Mouse (Mus musculus) adrenal gland, postnatal 4 days (tissue): ENCODE results near the gene H2-T23. TPM values are rescaled to one million over a fixed set of nuclear protein-coding genes. Genes with fewer than 3 reads are reported as not detected.
"Not testable (repeated sequence)": the region's sequence is repeated elsewhere in the genome, so short reads cannot be mapped to it uniquely, and the experiment has no call there.

Experiments used
- DNase-seq, 2 experiments: peaks; one replicate each; pipeline ENCODE4 v3.0.0; 2021 to 2022; ENCODE audit warnings: low spot score in 2 of 2, mixed read lengths in 2 of 2
- total RNA-seq, 2 experiments: library from RNA; stranded (reverse); gene quantifications; 2 replicates each; pipeline ENCODE4 v1.2.3; 2021

Gene H2-T23
- total RNA-seq, 2 experiments from 2014 or later, result 33.9 to 55.1 TPM

DNA sequence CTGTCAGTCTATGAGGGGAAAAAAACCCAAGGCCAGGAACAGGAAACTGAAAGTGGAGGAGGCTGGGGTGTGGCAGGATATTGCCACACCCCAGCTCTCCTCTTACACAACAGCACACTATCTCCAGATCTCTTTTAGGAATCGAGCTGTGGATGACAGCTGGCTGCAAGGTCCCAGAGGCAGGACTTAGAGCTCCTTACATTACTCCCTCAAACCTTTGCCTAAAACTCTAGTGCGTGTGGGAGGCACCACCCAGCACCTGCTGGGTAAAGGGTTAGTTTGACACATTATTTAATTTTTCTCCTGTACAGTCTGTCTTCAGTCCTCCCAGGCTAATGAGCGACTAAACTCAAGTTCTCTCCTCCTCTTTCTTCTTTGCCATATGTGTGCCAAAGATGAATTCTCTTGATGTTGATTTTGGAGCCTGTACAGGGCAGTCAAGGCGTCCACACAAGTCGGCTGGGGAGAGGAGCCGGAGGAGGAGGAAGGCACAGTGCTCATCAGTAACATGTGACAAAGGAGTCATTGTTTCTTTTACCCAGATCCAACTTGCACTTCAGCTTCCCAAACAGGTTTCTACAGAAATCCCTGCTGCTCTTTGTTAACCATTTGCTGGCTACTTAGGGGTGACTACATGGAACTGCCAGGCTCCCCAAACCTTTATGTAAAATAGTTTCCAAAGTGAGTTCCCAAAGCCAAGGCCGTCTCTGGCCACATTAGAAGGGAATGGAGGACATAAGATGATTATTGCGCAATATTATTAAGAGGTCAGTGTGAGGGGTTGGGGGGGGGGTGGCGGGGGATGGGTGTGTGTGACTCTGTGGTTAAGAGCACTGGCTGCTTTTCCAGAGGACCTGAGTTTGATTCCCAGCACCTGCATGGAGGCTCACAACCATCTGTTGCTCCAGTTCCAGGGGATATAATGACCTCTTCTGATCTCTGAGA is 8.7 kb downstream of the H2-T23 start:
- DNase-seq, result no peak

DNA sequence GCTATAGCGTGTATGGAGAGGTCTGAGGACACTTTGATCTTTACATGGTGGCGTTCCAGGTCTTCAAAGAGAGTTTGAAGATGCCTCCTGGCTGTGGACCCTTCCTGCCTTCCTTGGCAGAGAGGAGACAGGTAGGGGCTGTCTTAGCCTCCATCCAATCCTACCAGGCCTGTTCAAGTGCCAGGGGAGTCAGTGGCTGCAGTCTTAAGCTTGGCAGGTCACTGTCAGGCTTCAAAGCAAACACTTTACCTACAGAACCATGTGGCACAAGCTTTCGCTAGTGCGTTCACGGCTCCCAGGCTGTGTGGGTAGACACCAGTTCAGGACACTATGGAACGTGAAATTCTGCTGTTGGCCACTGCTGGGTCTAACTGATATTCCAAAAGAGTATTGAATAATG is 9.7 kb downstream of the H2-T23 start:
- DNase-seq, result no peak

DNA sequence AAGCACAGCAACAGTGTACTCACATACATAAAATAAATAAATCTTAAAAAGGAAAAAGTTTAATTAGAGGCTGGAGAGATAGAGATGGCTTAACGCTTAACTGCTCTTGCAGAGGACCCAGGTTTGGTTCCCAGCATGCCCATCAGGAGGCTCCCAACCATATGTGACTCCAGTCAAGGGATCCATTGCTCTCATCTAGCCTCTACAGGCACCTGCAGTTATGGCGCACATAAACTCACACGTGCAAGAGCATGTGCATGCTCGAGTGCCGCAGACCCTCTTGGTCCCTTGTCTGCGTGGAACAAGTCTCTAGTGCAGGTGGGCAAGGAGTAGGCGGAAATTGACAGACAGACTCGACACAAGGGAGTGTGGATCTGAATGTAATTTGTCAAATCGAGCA is 10.6 kb downstream of the H2-T23 start:
- DNase-seq, result no peak

DNA sequence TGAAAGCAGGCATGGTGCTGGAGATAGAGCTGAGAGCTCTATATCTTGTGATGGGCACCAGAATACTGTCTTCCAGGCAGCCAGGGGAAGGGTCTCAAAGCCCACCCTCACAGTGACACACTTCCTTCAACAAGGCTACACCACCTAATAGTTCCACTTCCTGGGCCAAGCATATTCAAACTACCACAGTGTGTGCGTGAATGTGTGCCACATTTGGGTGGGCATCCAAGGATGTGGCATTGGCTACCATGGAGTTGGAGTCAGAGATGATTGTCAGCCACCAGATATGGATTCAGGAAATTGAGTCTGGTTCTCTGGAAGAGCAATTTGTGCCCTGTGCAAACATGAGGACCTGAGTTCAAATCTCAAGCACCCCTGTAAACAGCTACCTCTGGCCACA is 11.3 kb downstream of the H2-T23 start:
- no peak for DNase-seq

DNA sequence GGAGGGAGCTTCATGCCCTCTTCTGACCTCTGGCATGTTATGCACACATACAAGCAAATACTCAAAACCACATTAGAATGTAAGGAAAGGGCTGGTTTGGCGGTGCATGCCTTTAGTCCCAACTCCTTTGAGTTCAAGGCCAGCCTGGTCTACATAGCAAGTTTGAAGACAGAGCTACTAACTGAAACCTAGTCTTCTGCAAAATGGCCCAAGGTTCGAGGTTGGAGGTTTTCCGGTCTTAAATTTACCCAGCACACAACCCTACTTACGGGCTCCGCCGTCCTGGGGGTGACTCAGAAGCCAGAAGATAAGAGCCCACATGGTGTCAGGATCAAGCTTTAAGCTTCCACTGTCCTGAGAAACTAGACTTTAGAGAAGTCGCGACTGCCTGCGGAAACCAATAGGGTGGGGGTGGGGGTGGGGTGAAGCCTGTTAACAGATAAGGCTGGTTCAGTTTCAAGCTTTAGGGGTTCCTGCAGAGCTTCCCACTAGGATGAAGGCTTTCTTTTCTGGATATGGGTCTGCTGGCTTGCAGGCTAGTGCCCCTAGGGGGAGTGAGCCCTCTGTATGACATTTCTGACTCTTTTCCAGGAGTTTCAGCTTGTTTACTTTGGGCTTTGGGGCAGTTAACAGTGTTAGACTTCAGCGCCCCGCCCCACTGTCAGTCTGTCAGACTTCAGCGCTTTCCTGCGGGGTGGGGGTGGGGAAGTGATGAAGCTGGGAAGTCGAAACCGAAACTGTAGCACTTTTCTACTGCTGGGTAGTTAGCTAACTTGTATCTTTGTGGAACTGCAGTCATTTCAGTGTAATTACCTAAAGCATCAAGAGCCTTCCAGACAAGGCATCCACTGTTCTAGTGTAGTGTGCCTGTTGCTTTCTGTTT is 12.2 kb downstream of the H2-T23 start, which contains the start of gene H2-T24:
H2-T24 (minus strand) TSS at position 370 of the 883 bp plus-strand sequence.
- DNase-seq, result peak in 1 of 2 experiments; percentile 53

DNA sequence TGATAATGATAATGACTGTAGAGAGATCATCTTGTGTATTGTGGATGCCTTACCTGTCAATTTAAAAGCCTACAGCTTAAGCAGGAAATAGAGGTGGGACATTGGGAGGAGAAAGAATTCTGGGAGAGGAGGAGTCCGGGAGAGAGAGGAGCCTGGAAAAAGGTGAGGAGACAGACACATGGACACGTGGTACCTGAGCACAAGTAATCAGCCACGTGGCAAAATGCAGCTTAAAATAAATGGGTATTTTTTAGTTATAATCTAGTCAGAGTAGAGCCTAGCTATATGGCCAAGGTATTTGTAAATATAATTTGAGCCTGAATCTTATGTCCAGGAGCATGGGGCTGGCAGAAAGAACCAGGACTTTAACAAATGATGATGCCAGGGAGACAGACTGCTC is 13.1 kb downstream of the H2-T23 start:
- DNase-seq, result no peak

DNA sequence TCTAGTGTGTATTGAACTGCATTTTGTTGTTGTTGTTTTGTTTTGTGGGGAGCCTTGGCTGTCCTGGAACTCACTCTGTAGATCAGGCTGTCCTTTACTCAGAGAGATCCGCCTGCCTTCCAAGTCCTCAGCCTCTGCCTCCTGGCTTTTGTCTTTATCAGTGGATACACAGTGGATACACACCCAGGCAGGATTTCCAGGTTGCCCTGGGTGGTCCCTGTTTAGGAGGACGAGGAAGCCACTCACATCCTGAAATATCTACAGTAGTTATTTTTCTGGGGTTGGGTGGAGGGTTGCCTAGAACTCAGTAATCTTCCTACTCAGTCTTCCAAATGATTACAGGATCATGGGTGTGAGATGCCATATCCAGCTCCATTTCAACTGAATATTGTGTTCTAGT is 13.7 kb downstream of the H2-T23 start:
- no peak for DNase-seq

DNA sequence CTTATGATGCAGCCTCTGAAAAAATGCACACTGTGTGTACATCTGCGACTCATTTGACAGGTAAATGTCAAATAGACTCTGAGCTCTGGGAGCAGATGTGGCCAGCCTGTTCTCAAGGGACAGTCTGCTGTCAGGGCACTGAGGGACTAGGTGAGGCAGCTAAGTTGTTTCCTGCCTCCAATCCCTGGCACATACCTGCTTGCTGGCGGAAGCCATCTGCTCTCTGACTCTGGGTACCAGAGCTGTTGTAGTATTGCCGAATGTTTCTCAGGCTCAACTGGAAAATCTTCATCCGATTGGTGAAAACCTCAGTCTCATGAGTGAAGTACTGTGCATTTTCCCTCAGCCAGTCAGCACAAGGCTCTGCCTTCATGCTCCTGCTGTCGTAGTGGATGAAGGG is 15.6 kb downstream of the H2-T23 start:
- DNase-seq, result no peak

DNA sequence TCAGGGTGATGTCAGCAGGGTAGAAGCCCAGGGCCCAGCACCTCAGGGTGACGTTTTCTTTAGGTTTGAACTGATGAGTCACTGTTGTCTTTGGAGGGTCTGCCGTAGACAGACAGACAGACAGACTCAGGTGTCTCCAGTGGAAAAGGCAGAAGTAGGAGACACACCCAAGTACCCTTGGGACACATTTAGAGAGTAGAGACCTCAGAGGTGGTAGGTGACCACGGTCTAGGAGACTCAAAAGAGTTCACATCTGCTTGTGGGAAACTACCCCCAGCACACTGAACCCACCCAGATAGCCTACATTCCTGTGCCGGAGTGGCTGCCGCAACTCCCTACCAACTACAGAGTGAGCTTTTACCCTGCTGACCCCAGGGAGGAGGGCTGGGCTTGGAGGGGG is 17.7 kb downstream of the H2-T23 start:
- no peak for DNase-seq

DNA sequence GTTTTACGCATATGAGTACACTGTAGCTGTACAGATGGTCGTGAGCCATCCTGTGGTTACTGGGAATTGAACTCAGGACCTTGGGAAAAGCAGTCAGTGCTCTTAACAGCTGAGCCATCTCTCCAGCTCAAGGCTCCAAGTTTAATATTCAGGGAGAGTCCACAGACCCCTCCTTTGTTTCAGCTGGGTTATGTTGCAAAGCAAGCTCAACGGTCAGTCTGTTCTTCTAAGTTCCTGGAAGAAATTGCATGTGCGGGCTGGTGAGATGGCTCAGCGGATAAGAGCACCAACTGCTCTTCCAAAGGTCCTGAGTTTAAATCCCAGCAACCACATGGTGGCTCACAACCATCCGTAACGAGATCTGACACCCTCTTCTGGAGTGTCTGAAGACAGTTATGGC is 28.2 kb downstream of the H2-T23 start:
- not testable (repeated sequence) for DNase-seq

DNA sequence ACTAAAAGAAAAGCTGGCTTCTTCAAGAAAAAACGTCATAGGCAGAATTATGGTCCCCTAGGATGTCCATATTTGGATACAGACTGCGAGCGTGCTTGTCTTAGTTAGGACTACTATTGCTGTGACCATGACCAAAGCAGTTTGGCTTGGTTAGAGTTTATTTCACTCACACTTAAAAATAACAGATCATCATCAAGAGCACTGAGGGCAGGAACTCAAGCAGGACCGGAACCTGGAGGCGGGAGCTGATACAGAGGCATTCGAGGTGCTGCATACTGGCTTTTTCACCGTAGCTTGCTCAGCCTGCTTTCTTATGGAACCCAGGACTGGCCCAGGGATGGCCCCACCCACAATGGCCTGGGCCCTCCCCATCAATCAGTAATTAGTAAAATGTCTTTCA is 29.3 kb downstream of the H2-T23 start:
- no peak for DNase-seq

DNA sequence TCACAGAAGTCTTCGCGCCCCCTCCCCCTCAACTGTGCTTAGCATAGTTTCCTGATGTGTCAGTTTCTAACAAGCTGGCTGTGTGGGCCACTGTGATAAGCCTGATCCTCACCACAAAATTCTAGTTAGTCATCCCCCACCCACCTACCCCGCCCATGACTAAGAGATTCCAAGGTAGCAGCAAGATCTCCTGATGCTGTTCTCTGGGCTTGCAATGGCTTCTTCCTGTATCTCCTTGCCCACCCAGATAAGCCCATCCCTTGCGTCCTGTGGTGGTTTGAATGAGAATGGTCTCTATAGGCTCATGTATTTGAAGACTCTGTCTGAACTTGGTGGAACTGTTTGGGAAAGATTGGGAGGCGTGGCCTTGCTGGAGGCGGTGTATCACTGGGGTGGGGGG is 30.7 kb downstream of the H2-T23 start:
- no peak for DNase-seq

DNA sequence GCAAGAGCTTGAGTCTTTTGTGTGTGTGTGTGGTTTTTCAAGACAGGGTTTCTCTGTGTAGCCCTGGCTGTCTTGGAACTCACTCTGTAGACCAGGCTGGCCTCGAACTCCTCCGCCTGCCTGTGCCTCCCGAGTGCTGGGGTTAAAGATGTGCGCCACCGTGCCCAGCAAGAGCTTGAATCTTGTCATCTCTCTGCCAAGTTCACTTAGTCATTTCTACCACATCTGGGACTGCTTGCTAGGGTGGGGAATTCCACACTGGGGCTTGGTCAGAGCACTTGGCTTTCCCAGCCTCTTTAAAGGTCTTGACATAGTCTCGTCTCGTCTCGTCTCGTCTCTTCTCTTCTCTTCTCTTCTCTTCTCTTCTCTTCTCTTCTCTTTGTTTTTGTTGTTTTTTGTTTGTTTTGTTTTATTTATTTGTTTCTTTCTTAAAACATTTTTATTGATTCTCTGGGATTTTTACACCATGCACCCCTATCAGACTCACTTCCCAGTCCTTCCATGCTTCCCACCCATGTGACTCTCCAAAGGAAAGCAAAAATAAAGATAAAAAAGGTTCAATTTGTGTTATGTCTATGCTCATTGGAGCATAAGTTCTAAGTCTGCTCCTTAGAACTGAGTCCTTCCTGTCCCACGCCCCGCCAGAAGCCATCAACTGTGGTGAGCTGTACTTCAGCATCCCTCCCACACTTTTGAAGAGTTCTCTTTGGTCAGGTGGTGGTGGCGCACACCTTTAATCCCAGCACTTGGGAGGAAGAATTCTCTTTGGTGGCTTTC is 31.3 kb downstream of the H2-T23 start:
- DNase-seq, result no peak

DNA sequence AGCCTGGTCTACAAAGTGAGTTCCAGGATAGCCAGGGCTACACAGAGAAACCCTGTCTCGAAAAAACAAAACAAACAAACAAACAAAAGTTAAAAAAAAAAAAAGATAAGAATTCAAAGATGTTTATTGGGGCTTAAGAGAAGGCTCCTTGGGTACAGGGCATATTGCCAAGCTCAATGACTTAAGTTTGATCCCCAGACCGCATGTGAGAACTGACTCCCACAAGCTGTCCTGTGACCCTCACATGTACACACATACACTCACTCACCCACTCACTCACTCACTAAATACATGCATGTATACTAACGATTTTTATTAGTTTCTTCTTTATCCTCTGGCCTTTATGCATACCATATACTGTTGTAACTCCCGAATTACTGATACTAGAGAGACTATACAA is 32.3 kb downstream of the H2-T23 start:
- no peak for DNase-seq

DNA sequence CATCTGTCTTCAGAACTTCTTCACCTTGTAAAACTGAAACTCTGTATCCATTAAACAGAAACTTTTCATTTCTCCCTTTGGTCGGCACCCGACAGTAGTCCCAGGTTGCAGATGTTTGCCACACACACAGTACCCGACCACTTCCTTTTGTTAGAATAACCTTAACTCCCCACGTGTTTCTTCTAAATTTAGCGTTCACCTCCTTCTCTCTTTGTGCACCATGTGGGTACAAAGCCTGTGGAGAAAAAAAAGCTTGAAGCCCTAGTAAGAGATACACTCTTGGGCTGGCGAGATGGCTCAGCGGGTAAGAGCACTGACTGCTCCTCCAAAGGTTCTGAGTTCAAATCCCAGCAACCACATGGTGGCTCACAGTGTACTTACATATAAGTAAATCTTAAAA is 33.3 kb downstream of the H2-T23 start:
- DNase-seq, result no peak

DNA sequence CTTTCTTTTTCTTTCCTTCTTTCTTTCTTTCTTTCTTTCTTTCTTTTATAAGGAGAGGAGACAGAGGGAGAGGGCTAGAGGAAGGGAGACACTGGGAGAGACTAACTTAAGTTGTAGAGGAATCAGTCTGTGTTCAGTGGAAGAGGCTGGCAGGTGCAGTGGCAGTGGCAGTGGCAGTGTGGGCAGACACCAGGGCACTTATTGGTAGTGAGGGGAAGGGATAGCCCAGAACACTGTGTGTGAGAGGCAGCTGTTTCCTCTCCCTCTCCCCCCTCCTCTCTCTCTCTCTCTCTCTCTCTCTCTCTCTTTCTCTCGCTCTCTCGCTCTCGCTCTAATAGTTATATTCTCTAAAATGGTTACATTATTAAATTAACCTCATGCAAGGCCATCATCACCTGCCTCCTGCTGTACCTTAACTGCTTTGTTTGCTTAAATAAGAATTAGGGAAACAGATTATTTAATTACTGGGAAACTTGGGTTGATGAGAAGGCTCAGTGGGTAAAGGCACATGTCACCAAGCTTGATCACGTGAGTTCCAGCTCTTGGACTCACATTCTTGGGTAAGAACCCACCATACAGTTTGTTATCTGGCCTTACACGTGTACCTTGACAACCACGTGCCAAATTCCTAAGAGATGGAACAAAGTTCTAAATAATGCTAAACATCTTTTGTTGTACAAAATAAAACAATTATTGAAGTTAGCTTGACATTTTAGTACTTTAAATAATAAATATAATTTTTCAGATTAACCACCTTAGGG is 33.9 kb downstream of the H2-T23 start:
- no peak for DNase-seq

DNA sequence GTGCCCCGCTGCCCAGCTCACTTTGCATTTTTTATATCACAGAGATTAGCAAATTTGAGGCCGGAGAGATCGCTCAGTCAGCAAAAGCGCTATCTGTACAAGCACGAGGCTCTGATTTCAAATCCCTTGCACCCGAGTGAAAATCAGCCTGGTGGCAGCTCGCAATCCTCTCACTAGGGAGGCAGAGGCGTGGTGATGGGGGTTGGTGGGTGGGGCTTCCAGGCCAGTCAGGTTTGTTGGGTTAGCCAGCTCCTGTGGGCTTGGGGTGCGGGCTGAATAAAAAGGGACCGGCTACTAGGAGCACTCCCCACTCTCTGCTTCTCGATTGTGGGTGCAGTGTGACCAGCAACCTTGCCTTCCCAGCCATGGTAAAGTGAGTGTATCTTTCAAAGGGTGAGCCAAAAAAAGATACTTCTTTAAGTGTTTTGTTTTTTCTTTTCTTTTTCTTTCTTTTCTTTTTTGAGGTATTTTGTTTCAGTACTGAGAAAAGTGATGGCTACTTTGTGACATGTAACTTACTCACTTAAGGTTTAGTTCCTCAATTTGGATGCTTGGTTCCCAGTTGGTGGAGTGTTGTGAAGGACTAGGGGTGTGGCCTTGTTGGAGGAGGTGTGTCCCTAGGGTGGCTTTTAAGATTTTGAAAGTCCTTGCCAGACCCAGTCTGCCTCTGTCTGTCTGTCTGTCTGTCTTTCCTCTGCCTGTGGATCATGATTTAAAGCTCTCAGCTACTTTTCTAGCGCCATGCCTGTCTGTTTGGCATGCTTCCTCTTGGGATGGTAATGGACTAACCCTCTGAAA is 34.7 kb downstream of the H2-T23 start:
- no peak for DNase-seq

DNA sequence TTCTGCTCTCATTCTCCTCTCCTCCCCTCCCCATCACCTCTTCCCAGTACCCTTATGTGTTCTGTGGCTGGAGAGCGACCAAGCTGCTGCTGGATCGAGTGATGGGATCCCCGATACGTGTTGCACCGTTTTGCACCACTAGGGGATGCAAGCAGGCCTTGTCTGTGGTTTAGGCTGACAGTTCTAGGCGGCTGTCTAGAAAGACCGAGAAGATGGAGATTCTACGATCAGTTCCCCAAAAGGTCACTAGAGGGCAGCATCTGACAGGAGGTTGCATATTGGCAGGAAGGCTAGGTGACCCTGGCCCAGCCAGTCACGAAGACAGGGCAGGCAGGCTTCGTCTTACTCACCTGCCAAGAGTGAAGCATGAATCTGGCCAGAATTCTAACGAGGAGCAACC is 35.7 kb downstream of the H2-T23 start:
- peak; percentile 79 to 92 for DNase-seq

DNA sequence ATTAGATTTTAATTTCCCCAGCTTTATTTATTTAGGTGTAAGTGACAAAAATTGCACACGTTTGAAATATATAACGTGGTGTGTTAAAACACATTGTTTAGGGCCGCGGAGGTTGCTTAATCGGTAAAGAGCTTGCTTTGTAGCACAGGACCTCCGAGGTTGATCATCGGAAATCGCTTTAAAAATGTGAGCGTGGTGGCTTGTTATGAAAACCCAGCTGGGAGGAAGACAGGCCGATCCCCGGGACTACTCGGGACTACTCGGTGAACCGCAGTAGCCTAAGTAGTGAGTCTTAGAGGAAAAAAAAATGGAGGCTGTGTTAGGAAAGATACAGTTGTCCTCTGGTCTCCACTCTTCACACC is 37.8 kb downstream of the H2-T23 start:
- DNase-seq, result no peak
